In genomic region chr8:70152537-70153257, GRCm38 (mm10) we compare ENCODE assay signal across 8 mouse cellular contexts. TPM values are rescaled to one million over a fixed set of nuclear protein-coding genes. Genes with fewer than 3 reads are reported as not detected.
DNase-seq lines count a peak whose midpoint lies in the region; ATAC-seq and TF ChIP-seq lines count a peak whose summit lies in the region.

No protein-coding gene starts in this region.

- no peak overlapping the region for H3K4me3 ChIP-seq in heart, embryonic 14.5 days (ENCODE audit: control insufficient read depth in 1 of 2, insufficient read depth in 1 of 2, low read depth in 1 of 2, low read length in 2 of 2)
- H3K4me3 ChIP-seq in kidney, postnatal 0 days (replicated peaks; ENCODE audit: low read depth, low read length), result no peak overlapping the region
- no peak overlapping the region for H3K4me3 ChIP-seq in lung, embryonic 16.5 days (ENCODE audit: low read length)

- H3K27me3 ChIP-seq in heart, embryonic 14.5 days (ENCODE audit: control insufficient read depth, insufficient read depth, low read length), result peaks cover 7% of the 10 kb centered on the region
- no peaks in the 10 kb centered on the region for H3K27me3 ChIP-seq in kidney, postnatal 0 days (ENCODE audit: insufficient read depth, low read length)
- no peaks in the 10 kb centered on the region; the same call in 1 of the 2 replicates for H3K27me3 ChIP-seq in lung, embryonic 16.5 days (ENCODE audit: control insufficient read depth, insufficient read depth, low read depth, low read length)

- no peak for TF ChIP-seq CTCF in kidney, postnatal 0 days (IDR thresholded peaks at IDR 0.05; ENCODE audit: low read depth)

- peak overlapping the region; percentile 42 for H3K4me2 ChIP-seq in heart, embryonic 14.5 days (ENCODE audit: low read length)
- H3K4me2 ChIP-seq in kidney, postnatal 0 days (ENCODE audit: low read length), result peak overlapping the region; percentile 27; the same call in 1 of the 2 replicates
- H3K4me2 ChIP-seq in lung, embryonic 16.5 days (ENCODE audit: low read depth, low read length), result peak overlapping the region; percentile 35; the same call in 1 of the 2 replicates

- no peak overlapping the region for H3K27ac ChIP-seq in heart, embryonic 14.5 days (replicated peaks in 1 of 2; ENCODE audit: control insufficient read depth in 1 of 2, insufficient read depth in 1 of 2, low read depth in 2 of 2, low read length in 2 of 2)
- no peak overlapping the region for H3K27ac ChIP-seq in kidney, postnatal 0 days
- no peak overlapping the region for H3K27ac ChIP-seq in lung, embryonic 16.5 days (ENCODE audit: low read length)

- no peaks in the 10 kb centered on the region; a peak in 1 of 4 replicates for H3K4me1 ChIP-seq in heart, embryonic 14.5 days (ENCODE audit: control insufficient read depth in 2 of 2, insufficient read depth in 2 of 2, low read length in 2 of 2)
- H3K4me1 ChIP-seq in kidney, postnatal 0 days (replicated peaks; ENCODE audit: insufficient read depth, low read length), result no peaks in the 10 kb centered on the region
- H3K4me1 ChIP-seq in lung, embryonic 16.5 days (replicated peaks; ENCODE audit: control insufficient read depth, insufficient read depth, low read length), result 0 out of 2 replicates have a peak, but pooled peaks cover 2% of the 10 kb centered on the region

- peak; percentile 94 for DNase-seq in kidney, postnatal 0 days (ENCODE audit: low spot score)
- DNase-seq in ovary, postnatal 10 days (ENCODE audit: low spot score), result peak; percentile 31
- peak; percentile 78 to 80 for DNase-seq in thymus, postnatal 10 days (ENCODE audit: low spot score in 2 of 2)

- no peak overlapping the region for H3K9ac ChIP-seq in heart, embryonic 14.5 days (ENCODE audit: low read length)
- H3K9ac ChIP-seq in kidney, postnatal 0 days (ENCODE audit: low read depth, low read length), result no peak overlapping the region
- no peak overlapping the region for H3K9ac ChIP-seq in lung, embryonic 16.5 days (ENCODE audit: low read length)

- no peaks in the 10 kb centered on the region for H3K9me3 ChIP-seq in heart, embryonic 14.5 days (ENCODE audit: control insufficient read depth, low read length)
- H3K9me3 ChIP-seq in kidney, postnatal 0 days (replicated peaks; ENCODE audit: low read length), result no peaks in the 10 kb centered on the region
- H3K9me3 ChIP-seq in lung, embryonic 16.5 days (ENCODE audit: control insufficient read depth, low read length), result no peaks in the 10 kb centered on the region

- 16% methylated on average over 22 of the region's 22 CpGs for WGBS in heart, embryonic 14.5 days
- WGBS in kidney, postnatal 0 days, result 13% methylated on average over 20 of the region's 22 CpGs
- 15% methylated on average over 20 of the region's 22 CpGs for WGBS in lung, embryonic 16.5 days

- ATAC-seq in CD4-positive, CD25-positive, alpha-beta regulatory T cell, adult 4 months, result peak; percentile 94
- peak; percentile 97 for ATAC-seq in activated CD4-positive, CD25-positive, alpha-beta regulatory T cell, adult 4 months
- ATAC-seq in erythroblast, adult 5-6 weeks (replicated peaks; ENCODE audit: low FRiP score, poor library complexity, severe bottlenecking), result peak; percentile 89
- ATAC-seq in heart, embryonic 14.5 days (ENCODE audit: insufficient number of reproducible peaks, insufficient read depth, low FRiP score, low read depth), result peak; percentile 76; the same call in 1 of the 2 replicates
- peak; percentile 88 for ATAC-seq in kidney, postnatal 0 days (replicated peaks; ENCODE audit: low FRiP score, low read depth)
- peak; percentile 97 for ATAC-seq in lung, embryonic 16.5 days (ENCODE audit: low read depth)

- no peaks in the 10 kb centered on the region for H3K36me3 ChIP-seq in heart, embryonic 14.5 days (ENCODE audit: control insufficient read depth, insufficient read depth, low read length)
- H3K36me3 ChIP-seq in kidney, postnatal 0 days (ENCODE audit: insufficient read depth, low read length), result no peaks in the 10 kb centered on the region
- H3K36me3 ChIP-seq in lung, embryonic 16.5 days (ENCODE audit: control insufficient read depth, insufficient read depth, low read length), result no peaks in the 10 kb centered on the region

RNA-seq across cellular contexts. Expression of gene Mef2b, which starts 13.2 kb away (rescaled TPM):
- 1 to 10 TPM in 1 of 2 experiments, not detected in 1; 1.5 TPM for polyA plus RNA-seq in CD4-positive, CD25-positive, alpha-beta regulatory T cell, adult 4 months (2017; shearing (Covaris generic))
- polyA plus RNA-seq in activated CD4-positive, CD25-positive, alpha-beta regulatory T cell, adult 4 months (2017; shearing (Covaris generic)), result not detected
- not detected in 2 replicates for total RNA-seq in erythroblast, adult 5-6 weeks (2015; ENCODE audit: low replicate concordance)
- not detected in 2 replicates for total RNA-seq in erythroblast, adult 5-6 weeks (2017; ENCODE audit: low replicate concordance)
- 0.22 TPM in 1 of 2 replicates, not detected in the other for polyA plus RNA-seq in heart, embryonic 14.5 days (2014; fragmentation: Nextera tagmentation; extraction: Ambion mirVana)
- 0.28 and 0.37 TPM in 2 replicates for polyA plus RNA-seq in kidney, postnatal 0 days (2015; fragmentation: Nextera tagmentation; extraction: Ambion mirVana)
- 0.29 and 0.38 TPM in 2 replicates for polyA plus RNA-seq in lung, embryonic 16.5 days (2015; fragmentation: Nextera tagmentation; extraction: Ambion mirVana)

RNA-seq across cellular contexts. Expression of gene Borcs8, which starts 13.4 kb away (rescaled TPM):
- 10 to 100 TPM; 76.8 to 91.1 TPM for polyA plus RNA-seq in CD4-positive, CD25-positive, alpha-beta regulatory T cell, adult 4 months (2017; shearing (Covaris generic))
- polyA plus RNA-seq in activated CD4-positive, CD25-positive, alpha-beta regulatory T cell, adult 4 months (2017; shearing (Covaris generic)), result 100 to 1,000 TPM in 1 of 2 experiments, 10 to 100 TPM in 1; 98.5 to 112 TPM
- total RNA-seq in erythroblast, adult 5-6 weeks (2015; ENCODE audit: low replicate concordance), result 2.1 and 16.7 TPM in 2 replicates
- 15.5 and 30.7 TPM in 2 replicates for total RNA-seq in erythroblast, adult 5-6 weeks (2017; ENCODE audit: low replicate concordance)
- 46.7 and 50.3 TPM in 2 replicates for polyA plus RNA-seq in heart, embryonic 14.5 days (2014; fragmentation: Nextera tagmentation; extraction: Ambion mirVana)
- 48.3 and 49.3 TPM in 2 replicates for polyA plus RNA-seq in kidney, postnatal 0 days (2015; fragmentation: Nextera tagmentation; extraction: Ambion mirVana)
- 53.0 and 56.6 TPM in 2 replicates for polyA plus RNA-seq in lung, embryonic 16.5 days (2015; fragmentation: Nextera tagmentation; extraction: Ambion mirVana)

RNA-seq across cellular contexts. Expression of gene Rfxank, which starts 13.7 kb away (rescaled TPM):
- 10 to 100 TPM; 67.2 to 81.8 TPM for polyA plus RNA-seq in CD4-positive, CD25-positive, alpha-beta regulatory T cell, adult 4 months (2017; shearing (Covaris generic))
- polyA plus RNA-seq in activated CD4-positive, CD25-positive, alpha-beta regulatory T cell, adult 4 months (2017; shearing (Covaris generic)), result 10 to 100 TPM; 36.2 to 58.5 TPM
- total RNA-seq in erythroblast, adult 5-6 weeks (2015; ENCODE audit: low replicate concordance), result 8.1 and 16.3 TPM in 2 replicates
- 9.7 and 10.2 TPM in 2 replicates for total RNA-seq in erythroblast, adult 5-6 weeks (2017; ENCODE audit: low replicate concordance)
- 18.1 and 21.0 TPM in 2 replicates for polyA plus RNA-seq in heart, embryonic 14.5 days (2014; fragmentation: Nextera tagmentation; extraction: Ambion mirVana)
- polyA plus RNA-seq in kidney, postnatal 0 days (2015; fragmentation: Nextera tagmentation; extraction: Ambion mirVana), result 13.4 and 13.7 TPM in 2 replicates
- polyA plus RNA-seq in lung, embryonic 16.5 days (2015; fragmentation: Nextera tagmentation; extraction: Ambion mirVana), result 21.1 and 21.2 TPM in 2 replicates

RNA-seq across cellular contexts. Expression of gene Tmem161a, which starts 19.5 kb away (rescaled TPM):
- 10 to 100 TPM; 25.3 to 54.7 TPM for polyA plus RNA-seq in CD4-positive, CD25-positive, alpha-beta regulatory T cell, adult 4 months (2017; shearing (Covaris generic))
- polyA plus RNA-seq in activated CD4-positive, CD25-positive, alpha-beta regulatory T cell, adult 4 months (2017; shearing (Covaris generic)), result 10 to 100 TPM; 17.4 to 27.3 TPM
- 4.0 and 8.1 TPM in 2 replicates for total RNA-seq in erythroblast, adult 5-6 weeks (2015; ENCODE audit: low replicate concordance)
- 4.5 and 4.9 TPM in 2 replicates for total RNA-seq in erythroblast, adult 5-6 weeks (2017; ENCODE audit: low replicate concordance)
- polyA plus RNA-seq in heart, embryonic 14.5 days (2014; fragmentation: Nextera tagmentation; extraction: Ambion mirVana), result 73.0 and 77.4 TPM in 2 replicates
- polyA plus RNA-seq in kidney, postnatal 0 days (2015; fragmentation: Nextera tagmentation; extraction: Ambion mirVana), result 52.3 and 62.4 TPM in 2 replicates
- polyA plus RNA-seq in lung, embryonic 16.5 days (2015; fragmentation: Nextera tagmentation; extraction: Ambion mirVana), result 68.8 and 69.9 TPM in 2 replicates

RNA-seq across cellular contexts. Expression of gene Nr2c2ap, which starts 21.6 kb away (rescaled TPM):
- polyA plus RNA-seq in CD4-positive, CD25-positive, alpha-beta regulatory T cell, adult 4 months (2017; shearing (Covaris generic)), result 10 to 100 TPM; 43.0 to 59.3 TPM
- 10 to 100 TPM; 34.3 to 56.0 TPM for polyA plus RNA-seq in activated CD4-positive, CD25-positive, alpha-beta regulatory T cell, adult 4 months (2017; shearing (Covaris generic))
- total RNA-seq in erythroblast, adult 5-6 weeks (2015; ENCODE audit: low replicate concordance), result 4.8 and 5.4 TPM in 2 replicates
- total RNA-seq in erythroblast, adult 5-6 weeks (2017; ENCODE audit: low replicate concordance), result 1.4 and 1.5 TPM in 2 replicates
- 23.0 and 26.2 TPM in 2 replicates for polyA plus RNA-seq in heart, embryonic 14.5 days (2014; fragmentation: Nextera tagmentation; extraction: Ambion mirVana)
- 30.1 and 34.1 TPM in 2 replicates for polyA plus RNA-seq in kidney, postnatal 0 days (2015; fragmentation: Nextera tagmentation; extraction: Ambion mirVana)
- 29.6 and 31.1 TPM in 2 replicates for polyA plus RNA-seq in lung, embryonic 16.5 days (2015; fragmentation: Nextera tagmentation; extraction: Ambion mirVana)

Comparison
In these comparisons a context has a peak if more than half of its experiments do, and no peak if none do; other contexts are left out.
1. DNase-seq: peak in every context shown above with its lines; median percentile 94 in kidney, postnatal 0 days; 79 in thymus, postnatal 10 days; 31 in ovary, postnatal 10 days.